Mouse (Mus musculus) CH12.LX (cell line): ENCODE results near the gene Wwp2.

Experiments used
- CTCF ChIP-seq, 2 experiments: IDR thresholded peaks in 1 of 2; conservative IDR thresholded peaks in 1 of 2; 2 replicates each; pipeline ENCODE4 v1.5.1; 2011 to 2012; ENCODE audit warnings: low read depth in 2 of 2, low read length in 2 of 2, improper control_type of control experiment in 1 of 2, inconsistent platforms in 1 of 2, mild to moderate bottlenecking in 1 of 2, moderate library complexity in 1 of 2
- E2F4 ChIP-seq: IDR thresholded peaks from 2 replicates; pipeline ENCODE4 v1.6.1; 2011; ENCODE audit warnings: low read depth, low read length, improper control_type of control experiment; ENCODE audit not compliant: insufficient replicate concordance
- JUND ChIP-seq: conservative IDR thresholded peaks from 2 replicates; pipeline ENCODE4 v1.6.1; 2011; ENCODE audit warnings: low read depth, low read length, improper control_type of control experiment
- MYC ChIP-seq: IDR thresholded peaks from 2 replicates; pipeline ENCODE4 v1.6.1; 2011; ENCODE audit warnings: low read depth, mild to moderate bottlenecking, improper control_type of control experiment, low read length
- POLR2A ChIP-seq: IDR thresholded peaks from 2 replicates; pipeline ENCODE4 v1.6.1; 2011; ENCODE audit warnings: low read depth, mild to moderate bottlenecking, improper control_type of control experiment, low read length
- TCF12 ChIP-seq: IDR thresholded peaks from 2 replicates; pipeline ENCODE4 v1.6.1; 2014; ENCODE audit warnings: low read depth, mild to moderate bottlenecking, inconsistent platforms, low read length, improper control_type of control experiment
- UBTF ChIP-seq: IDR thresholded peaks from 2 replicates; pipeline ENCODE4 v1.6.1; 2012; ENCODE audit warnings: low read depth, mild to moderate bottlenecking, inconsistent platforms, low read length, improper control_type of control experiment, moderate library complexity

DNA sequence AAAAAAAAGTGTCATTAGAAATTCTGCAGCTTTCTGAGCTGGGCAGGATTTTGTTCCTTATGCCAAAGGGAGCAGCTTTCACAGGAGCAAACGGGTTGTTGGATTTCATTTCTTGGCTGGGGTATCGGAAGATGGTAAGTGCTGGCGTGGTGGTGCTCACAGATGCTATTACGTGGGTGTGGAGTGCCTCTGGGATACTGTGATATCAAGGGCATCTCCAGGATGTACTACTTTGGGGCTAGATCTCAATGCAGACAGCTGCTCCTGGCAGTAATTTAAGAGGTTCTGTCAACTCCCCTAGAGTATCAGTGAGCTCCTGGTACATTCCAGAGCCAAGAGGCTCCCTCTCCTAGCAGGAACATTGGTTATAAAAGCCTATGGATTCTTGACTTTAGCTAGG is 110.0 kb downstream of the Wwp2 start:
- TF ChIP-seq CTCF (conservative IDR thresholded peaks at IDR 0.05 in 1 of 2, IDR thresholded peaks at IDR 0.05 in 1 of 2; ENCODE audit: low read depth in 2 of 2, low read length in 2 of 2): no peak
- no peak for TF ChIP-seq E2F4
- TF ChIP-seq POLR2A: no peak
- TF ChIP-seq MYC: no peak
- TF ChIP-seq TCF12: no peak
- TF ChIP-seq JUND: no peak
- TF ChIP-seq UBTF: no peak
